Mouse (Mus musculus): ENCODE data around the gene Cerk. TPM values are rescaled to one million over a fixed set of nuclear protein-coding genes. Genes with fewer than 3 reads are reported as not detected.
"Not testable (repeated sequence)": the region's sequence is repeated elsewhere in the genome, so short reads cannot be mapped to it uniquely, and the experiment has no call there.

Gene Cerk
- total RNA-seq, 1 experiment from 2014 or later = 114 TPM

DNA sequence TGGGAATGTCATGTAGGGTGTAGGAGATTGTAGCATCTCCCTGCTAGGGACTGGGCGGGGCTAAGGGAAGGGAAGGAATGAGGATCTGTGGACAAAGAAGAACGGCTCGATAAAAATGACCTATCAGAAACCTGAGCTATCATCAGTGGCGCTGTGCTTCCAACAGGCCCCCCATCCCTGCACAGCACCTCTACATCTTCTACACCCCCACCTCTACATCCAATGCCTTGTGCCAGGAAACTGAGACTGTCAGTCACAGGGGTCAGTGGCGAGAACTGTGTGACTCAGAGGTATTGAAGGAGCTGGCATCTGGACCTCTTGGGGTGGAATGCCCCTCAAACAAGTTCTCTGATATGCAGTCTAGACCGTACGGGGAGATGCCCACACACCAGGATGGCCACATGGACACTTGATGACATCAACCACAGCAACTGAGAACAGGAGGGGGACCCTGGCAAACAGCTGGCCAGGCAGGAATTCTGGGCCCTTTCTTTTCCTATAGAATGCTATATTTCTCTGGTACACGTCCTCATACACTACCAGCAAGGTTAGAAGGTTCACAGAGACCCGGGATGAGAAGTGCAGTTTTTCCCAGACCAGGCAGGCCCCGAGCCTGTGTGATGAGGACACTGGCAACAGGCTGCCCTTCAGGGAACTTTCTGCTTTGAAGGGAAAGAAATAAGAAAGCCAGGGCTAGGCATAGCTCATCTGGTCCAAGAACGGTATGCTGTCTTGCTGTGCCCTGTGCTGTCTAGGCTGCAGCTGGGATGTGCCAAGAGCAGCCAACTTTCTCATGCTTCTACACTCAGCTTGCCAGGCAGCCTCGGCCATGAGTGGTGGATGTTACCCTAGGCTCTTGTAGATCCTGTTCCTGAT lies 16.8 kb downstream of the Cerk start:
- no peak for ATAC-seq (ENCODE audit: extremely low read depth, insufficient number of reproducible peaks, low FRiP score, poor library complexity, severe bottlenecking)

DNA sequence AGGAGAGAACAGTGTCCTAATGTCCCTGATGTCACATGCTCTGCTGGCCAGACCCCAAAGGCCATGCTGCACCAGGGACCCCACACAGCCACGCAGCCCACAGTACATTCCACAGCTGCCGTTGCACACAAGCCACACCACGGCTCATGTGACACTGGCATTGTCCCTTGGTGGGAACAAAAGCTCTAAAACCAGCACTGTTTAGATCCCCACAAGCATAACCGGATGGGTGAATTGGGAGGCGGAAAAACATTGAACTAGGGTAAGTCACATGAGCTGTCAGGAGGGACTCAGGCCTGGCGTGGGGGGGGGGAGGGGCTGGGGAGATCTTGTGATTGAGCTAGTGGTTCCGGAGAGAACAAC lies 17.5 kb downstream of the Cerk start:
- ATAC-seq (ENCODE audit: extremely low read depth, insufficient number of reproducible peaks, low FRiP score, poor library complexity, severe bottlenecking) = no peak

DNA sequence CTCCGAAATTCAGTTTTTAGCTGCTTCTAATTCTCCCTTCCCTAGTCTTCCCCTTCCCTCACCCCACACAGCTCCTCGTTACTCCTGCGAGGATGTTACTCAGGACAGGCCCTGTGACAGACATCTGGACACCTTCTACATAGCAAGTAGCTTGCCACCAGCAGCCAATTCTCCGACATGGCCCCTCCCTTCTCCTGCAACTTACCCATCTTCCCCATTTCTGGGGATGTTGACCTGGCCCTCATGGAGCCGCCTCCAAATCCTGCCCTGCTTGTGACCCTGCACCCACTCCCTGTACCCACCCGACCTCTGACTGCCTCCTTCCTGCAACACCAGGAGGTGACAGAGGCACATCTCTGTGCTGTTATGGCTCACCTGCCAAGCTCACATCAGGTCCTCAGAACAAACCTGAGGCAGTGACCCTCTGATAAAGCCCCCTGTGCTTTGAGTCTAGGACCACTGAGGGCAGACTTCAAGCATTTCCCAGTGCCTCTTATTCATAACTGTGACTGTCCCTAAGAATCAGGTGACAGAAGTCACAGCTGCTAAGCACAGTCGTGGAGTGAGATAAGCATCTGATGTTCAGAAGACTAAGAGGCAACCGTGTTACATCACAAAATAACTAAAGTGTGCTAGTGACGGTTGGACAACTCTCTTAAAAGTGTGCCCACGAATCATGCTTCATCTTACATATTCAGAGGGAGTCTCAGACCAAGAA lies 18.0 kb downstream of the Cerk start:
- ATAC-seq (ENCODE audit: extremely low read depth, insufficient number of reproducible peaks, low FRiP score, poor library complexity, severe bottlenecking) = no peak

DNA sequence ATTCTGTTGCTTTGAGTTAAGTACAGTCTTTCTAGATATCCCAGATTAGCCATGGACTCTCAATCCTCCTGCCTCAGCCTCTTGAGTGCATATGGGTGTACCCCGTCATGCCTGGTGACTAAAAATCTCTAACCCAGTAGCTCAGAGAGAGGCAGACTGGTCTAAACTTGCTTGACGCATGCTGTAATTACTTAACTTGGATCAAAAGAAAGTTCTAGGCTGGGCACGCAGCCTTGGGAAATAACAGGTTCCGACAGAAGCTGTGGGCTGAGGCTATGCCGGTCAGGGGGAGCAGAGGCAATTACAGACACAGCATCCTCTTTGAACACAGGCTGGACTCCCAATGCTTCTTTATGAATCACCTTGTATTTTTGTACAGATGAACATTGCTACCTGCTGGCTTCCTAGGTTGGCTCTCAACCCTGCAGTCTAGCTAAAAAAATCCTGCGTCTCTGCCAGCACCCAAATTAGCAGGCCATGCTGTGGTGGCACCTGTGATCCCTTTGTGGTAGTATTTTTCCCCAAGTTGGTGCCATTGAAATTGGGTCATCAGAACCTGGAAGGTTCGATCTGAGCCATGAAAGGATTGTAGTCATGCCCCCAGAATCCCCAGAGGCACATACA lies 18.8 kb downstream of the Cerk start:
- ATAC-seq (ENCODE audit: extremely low read depth, insufficient number of reproducible peaks, low FRiP score, poor library complexity, severe bottlenecking) = no peak

DNA sequence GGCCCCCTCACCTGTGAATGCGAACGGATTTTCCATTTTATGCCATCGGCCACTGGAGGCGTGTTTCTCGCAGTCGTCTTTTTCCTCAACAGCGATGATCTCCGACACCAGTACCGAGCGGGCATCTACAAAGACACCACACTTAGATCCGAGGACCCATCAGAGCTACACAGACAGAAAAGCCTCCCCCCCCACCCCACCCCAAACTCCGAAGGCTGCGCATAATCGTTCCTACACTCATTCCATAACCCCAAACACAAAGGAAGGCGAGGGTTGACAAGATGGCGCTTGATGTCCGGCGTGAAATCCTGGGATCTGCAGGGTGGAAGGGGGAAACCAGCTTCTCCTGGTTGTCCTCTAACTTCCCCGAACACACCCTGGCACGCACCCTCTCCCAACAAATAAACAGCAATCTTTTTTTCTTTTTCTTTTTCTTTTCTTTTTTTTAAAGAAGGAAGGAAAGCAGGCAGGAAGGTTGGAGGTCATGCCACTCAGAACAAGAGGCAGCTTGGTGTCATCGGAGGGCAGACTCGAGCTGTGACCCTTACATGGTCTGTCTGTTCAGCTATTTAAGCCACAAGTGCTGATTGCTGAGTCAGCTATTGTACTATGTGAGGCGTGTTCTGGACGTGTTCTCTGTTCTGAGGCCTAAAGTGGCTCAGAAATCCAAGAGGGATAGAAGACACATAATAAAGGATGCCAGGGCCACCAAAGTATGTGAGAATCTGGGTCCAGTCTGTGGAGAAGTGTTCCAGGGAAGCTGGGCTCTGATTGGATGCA lies 19.9 kb downstream of the Cerk start:
- ATAC-seq (ENCODE audit: extremely low read depth, insufficient number of reproducible peaks, low FRiP score, poor library complexity, severe bottlenecking) = no peak

DNA sequence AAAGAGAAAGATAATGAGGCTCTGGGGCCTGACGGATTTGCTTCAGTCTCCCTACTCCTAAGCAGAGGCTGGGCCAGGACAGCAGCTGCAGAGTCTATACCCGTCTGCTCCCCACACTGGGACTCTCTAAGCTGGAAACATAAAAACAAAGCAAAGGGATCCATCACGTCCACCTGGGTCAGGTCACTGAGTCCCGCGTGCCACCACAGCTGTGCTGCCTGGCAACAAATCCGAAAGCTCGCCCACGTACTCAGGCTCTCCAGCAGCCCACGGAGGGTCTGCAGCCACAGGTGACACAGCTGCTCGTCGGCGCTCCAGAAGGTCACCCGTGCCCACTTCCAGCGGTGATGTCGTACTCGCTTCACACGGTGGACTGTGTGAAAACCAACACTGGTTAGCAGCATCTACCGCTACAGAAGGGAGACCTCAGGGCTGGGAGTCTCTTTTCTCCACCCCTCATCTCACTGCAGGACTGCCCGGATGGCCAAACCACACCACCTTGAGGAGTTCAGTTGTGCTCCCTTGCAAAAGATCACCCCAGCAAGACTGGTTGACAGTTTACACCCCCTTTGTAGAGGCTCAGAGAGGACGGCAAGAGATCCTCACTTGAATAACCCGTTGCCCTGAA lies 21.1 kb downstream of the Cerk start:
- no peak for ATAC-seq (ENCODE audit: extremely low read depth, insufficient number of reproducible peaks, low FRiP score, poor library complexity, severe bottlenecking)

DNA sequence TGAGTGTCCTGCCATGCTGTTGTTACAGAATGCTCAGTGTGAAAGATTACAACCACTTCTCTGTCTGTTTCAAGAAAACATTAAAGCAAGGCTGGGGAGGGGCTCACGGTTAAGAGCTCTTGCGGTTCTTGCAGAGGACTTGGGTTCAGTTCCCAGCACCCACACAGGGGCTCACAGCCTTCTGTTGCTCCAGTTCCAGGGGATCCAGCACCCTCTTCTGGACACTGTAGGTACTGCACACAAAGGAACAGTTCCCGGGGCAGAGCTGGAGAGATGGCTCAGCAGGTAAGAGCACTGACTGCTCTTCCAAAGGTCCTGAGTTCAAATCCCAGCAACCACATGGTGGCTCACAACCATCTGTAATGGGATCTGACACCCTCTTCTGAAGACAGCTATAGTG lies 24.1 kb downstream of the Cerk start:
- ATAC-seq (ENCODE audit: extremely low read depth, insufficient number of reproducible peaks, low FRiP score, poor library complexity, severe bottlenecking) = not testable (repeated sequence)

DNA sequence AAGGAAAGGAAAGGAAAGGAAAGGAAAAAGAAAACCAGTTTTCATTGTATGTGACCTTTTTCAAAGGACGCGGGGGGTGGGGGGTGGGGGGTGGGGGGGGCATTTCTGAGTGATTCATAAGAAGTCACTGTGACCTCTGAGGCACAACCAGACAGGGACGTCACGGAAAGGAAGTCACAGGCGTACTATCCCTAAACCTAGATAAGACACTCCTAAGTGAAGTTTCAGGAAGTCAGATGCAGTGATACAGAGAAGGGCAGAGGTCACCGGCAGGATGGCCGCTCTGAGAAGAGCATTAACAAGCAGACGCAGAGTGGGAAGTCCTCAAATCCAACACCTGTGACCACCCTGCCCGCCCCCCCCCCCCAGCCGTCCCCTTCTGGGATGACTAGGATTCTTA lies 25.0 kb downstream of the Cerk start:
- no peak for ATAC-seq (ENCODE audit: extremely low read depth, insufficient number of reproducible peaks, low FRiP score, poor library complexity, severe bottlenecking)

DNA sequence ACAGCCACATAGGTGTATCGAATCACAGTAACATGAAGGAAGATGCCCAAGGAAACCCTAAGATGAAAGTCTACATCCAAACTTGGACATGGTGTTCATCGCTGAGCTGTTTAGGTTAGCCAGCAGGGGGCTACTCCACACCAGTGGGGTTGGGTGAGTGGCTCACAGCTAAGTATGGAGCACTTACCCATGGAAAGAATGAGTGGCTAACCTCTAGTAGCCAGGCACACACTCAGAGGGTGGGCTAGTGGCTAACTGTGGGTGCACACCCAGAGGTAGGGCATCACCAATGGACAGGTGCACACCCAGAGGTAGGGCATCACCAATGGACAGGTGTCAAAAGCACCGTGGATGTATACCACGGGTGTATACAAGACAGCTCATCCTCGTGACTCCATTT lies 26.2 kb downstream of the Cerk start:
- 0 out of 2 replicates have a peak, but pooled peaks have one; percentile 11 for ATAC-seq (ENCODE audit: extremely low read depth, insufficient number of reproducible peaks, low FRiP score, poor library complexity, severe bottlenecking)

DNA sequence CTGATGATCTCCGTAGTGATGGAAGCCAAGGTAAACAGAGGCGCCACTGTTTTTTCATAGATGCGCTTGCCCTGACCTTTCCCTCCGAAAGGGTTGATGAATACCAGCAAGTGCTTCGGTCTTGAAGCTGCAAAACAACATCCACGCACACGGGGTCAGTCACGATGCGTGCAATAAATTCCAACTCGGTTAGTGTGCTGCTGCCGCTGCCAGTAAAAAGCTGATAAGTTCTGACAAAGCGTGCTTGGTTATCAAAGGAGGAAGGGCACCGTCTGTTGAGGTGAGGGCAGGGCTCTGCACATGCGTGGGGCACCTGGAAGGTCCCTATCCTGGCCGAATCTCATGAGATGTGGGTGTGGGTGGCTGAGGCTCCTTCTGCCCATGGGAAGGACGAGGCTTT lies 26.8 kb downstream of the Cerk start:
- no peak for ATAC-seq (ENCODE audit: extremely low read depth, insufficient number of reproducible peaks, low FRiP score, poor library complexity, severe bottlenecking)

DNA sequence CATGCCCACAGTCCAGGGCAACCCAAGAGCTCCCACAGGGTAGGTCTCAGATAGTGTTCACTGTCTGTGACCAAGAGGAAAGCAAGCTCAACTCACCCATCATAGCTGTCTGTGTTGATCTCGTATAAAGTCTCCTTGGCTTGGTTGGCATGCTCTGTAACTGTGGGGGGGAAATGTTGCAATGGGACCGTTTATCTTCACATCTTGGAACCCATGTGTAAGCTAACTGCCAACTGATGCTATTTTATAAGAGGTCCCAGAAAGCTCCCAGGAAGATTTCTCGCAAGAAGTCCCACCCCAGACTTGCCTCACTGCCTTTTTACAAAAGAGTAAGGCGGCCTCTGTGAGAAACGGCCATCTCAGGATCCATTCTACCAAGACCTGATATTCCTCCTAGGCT lies 29.4 kb downstream of the Cerk start:
- ATAC-seq (ENCODE audit: extremely low read depth, insufficient number of reproducible peaks, low FRiP score, poor library complexity, severe bottlenecking) = no peak

DNA sequence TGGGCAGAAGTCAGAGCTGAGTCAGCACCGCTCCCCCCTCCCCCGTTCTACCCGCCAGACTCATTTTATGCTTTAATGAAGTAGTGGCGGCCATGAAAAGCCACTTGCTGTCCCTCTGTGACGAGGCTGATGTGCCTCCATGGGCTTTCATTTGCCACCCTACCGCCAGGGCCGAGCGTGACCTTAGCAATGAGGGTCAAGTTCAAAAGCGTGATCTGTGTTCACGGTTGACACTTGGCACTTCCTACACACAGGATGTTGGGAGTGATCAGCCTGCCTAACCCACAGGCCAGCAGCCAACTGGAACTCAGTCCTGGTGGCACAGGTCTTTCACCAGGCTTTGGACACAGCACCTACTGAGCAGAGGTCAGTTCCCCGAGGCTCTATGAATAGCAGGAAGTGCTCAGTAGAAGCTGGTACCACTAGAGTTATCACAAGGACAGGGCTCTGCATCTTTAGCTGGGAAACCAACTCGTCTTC lies 32.4 kb downstream of the Cerk start:
- ATAC-seq (ENCODE audit: extremely low read depth, insufficient number of reproducible peaks, low FRiP score, poor library complexity, severe bottlenecking) = no peak

DNA sequence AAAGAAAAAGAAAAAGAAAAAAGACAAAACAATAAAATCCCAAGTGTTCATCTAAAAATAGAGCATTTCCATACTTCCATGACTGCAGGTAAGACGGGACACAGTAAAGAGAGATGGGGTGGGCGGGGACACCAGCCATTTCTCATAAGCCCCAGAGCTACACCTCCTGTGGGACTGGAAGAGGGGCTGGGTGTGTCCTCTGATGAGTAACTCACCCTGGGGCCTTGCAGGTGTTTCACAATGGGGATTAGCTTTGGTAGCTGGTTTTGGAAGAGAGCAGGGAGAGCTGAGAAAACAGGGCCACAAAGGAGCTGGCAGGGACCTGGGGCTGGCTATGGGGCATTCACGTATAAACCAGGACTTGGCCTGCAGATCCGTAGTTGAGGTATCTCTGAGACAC lies 35.3 kb downstream of the Cerk start:
- ATAC-seq (ENCODE audit: extremely low read depth, insufficient number of reproducible peaks, low FRiP score, poor library complexity, severe bottlenecking) = no peak

DNA sequence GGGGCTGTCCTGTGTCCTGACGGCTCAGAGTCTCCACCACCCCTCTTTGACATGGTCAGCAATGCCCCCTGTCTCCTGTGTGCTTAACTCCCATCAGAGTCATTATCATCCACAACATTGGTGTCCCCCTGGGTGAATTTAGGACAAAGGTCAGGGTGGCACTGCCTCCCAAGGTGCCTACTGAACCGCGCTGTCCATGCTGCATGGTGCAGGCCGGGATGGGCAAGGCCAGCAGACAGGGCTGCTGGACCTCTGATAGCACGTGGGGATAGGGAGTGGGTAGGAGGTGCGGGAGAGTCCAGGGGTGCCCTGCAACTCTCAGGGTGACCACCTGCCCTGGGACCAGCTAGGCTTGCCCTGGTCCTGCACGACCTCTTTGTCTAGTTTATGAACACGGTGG lies 39.0 kb downstream of the Cerk start:
- ATAC-seq (ENCODE audit: extremely low read depth, insufficient number of reproducible peaks, low FRiP score, poor library complexity, severe bottlenecking) = no peak

DNA sequence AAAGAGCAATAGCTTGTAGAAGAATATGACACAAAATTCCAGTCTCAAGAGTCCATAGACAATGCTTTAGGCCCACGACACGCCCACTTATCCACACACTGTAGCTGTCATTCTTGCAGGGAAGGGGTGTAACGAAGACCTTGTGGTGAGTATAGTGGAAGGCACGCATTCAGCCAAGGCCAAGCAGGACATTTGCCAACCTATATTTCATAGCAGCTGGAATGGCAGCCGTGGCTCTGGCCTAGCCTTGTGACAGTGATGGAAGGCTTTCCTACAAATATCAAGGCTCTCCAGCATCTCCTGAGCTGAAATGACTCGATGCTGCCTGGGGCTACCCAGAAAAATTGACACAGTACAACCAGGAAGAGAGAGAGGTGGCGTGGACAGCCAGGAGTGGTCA lies 40.9 kb downstream of the Cerk start:
- ATAC-seq (ENCODE audit: extremely low read depth, insufficient number of reproducible peaks, low FRiP score, poor library complexity, severe bottlenecking) = no peak

DNA sequence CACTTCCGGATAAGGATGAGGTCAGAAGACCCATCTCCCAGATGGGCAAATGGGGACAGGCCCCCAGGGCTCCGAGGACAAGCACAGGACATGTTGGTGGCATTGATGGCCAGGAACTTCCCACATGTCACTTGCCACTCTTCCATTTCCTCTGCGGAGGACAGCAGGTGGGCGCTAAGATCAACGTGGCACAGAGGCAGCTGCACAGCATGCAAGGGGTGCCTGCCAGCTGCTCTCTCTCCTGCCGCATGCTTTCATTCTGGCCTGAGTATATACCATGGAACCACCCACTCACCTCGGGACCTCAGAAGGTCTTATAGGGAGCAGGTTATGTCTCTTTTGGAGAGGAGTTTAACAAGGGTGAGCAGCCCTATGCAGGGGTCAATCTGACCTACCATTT lies 41.4 kb downstream of the Cerk start:
- ATAC-seq (ENCODE audit: extremely low read depth, insufficient number of reproducible peaks, low FRiP score, poor library complexity, severe bottlenecking) = no peak

DNA sequence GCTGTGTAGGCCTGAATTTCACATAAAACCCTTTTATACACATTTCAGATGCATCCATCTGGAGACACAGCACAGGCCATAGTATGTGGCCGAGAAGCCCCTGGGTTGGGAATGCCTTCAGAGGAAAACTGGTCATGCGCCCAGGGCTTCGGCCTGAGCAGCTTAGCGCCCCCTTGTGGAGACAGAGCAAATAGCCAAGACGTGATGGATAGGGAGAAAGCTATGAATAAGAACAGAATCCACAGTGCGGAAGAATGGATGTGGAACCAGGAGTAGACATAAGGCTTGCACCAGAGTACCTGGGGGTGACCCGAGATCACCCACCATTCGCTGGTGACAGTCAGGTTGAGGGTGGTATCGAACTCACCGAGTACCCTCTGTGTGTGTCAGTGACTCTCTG lies 45.6 kb downstream of the Cerk start:
- peak; percentile 34 for ATAC-seq (ENCODE audit: extremely low read depth, insufficient number of reproducible peaks, low FRiP score, poor library complexity, severe bottlenecking)

DNA sequence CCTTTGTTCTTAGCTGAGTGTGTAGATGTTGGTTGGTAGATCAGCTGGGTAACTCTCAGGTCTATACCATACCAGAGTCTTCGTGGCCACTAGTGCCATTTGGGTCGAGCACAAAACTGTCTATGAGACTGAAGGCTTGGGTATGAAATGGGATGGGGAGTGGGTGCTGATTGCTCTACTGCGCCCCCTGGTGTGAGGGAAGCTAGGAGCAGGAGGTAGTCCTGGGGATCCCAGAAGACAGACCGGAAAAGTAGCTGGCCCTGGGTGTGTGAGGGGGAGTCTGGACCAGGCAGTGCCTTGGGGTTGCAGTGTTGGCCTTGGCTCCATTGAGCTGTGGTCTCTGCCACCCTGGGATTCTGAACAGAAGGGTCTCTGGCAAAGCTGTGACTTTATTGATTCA lies 48.3 kb downstream of the Cerk start:
- ATAC-seq (ENCODE audit: extremely low read depth, insufficient number of reproducible peaks, low FRiP score, poor library complexity, severe bottlenecking) = peak; percentile 32; the same call in 1 of the 2 replicates
